Mouse (Mus musculus): ENCODE results near the gene Acmsd. TPM values are rescaled to one million over a fixed set of nuclear protein-coding genes. Genes with fewer than 3 reads are reported as not detected.

Gene Acmsd
- polyA plus RNA-seq (2014; fragmentation: Illumina TruSeq; extraction: RNeasy Lipid Tissue Mini Kit (QIAGEN cat#74804); ENCODE audit: low read depth, low replicate concordance) = not detected

DNA sequence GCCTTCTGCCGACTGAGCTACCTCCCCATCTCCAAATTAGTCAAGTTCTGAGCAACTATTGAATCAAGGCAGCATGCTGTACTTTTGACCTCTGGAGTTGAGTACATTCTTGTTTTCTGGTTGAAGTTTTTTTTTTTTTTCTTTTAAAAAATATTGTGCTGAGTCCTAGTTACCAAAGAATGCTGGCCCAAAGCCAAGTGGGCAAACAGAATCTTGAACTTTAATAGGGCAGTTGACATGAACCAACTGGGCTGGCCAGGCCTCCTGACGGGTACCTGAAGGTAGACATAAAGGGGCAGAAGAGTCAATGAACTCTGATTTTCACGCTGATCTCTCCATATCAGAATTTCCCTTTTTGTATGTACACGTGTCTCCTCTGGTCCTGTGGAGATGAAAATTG, at the start of gene Acmsd:
Gene Acmsd (plus strand): TSS at position 318 of the 400 bp plus-strand sequence.

DNA sequence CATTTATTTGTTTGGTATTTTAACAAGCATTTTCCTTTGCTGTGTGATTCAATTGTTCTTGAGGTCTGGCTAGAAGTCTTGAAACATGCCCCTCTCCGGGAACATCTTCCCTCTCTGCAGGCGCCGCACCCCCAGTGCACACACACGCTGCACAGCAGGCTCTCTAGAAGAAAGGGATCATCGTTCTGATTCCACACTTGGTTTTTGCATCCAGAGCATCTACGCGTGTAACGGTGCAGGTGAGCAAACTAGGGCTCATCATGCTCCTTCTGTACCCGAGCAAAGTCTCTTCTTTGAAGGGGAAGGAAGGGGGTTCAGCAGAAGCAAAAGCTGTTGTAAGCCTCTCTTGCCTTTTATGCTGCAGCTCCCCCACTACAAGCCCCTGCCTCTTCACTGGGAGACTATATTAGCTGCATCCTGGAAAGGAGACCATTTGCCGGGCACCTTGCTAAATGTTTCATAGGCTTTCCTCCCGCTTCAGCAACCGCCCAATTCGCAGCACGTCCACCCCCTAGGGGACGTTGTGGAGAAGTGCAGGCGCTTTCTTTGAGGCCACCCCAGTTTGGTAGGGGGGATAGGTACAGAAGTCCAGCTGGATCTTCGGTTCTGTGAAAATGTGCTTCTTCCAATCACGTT, 49.6 kb upstream of the Acmsd start, which contains the start of gene Tmem163:
Gene Tmem163 (minus strand): TSS at position 51 of the 636 bp plus-strand sequence.

DNA sequence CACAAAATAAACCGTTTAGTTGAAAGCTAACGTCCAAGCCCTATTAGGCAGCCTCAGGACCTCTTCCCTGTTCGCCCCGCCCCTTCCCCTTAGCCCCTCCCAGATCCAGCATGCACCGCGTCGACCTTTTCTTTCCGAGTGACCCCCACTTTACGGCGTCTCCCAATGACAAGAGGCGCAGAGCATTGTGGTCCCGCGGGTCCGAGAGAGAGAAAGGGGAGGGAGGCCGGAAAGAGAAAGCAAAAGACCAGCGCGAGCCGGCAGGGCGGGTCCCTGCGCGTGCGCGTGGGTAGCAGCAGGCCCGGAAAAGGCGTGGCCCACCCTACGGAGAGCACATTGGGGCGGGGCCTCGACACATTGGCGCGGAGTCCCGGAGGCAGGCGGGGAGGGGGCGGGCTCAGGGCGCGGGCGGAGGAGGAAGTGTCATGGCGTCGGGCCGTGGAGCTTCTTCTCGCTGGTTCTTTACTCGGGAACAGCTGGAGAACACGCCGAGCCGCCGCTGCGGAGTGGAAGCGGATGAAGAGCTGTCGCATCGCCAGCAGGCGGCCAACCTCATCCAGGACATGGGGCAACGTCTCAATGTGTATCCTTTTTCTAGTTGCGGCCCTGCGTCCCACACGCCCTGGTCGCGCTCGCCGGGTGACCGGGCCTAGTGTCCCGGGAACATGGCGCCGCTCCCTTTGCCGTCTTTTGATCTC, 44.7 kb downstream of the Acmsd start, which contains the start of gene Ccnt2:
Gene Ccnt2 (plus strand): TSS at position 362 of the 698 bp plus-strand sequence.

Other genes starting within 250 kb of the Acmsd start
- not detected for gene Tmem163, start 49.9 kb upstream of the Acmsd start, polyA plus RNA-seq (2014; fragmentation: Illumina TruSeq; extraction: RNeasy Lipid Tissue Mini Kit (QIAGEN cat#74804); ENCODE audit: low read depth, low replicate concordance)
- gene Ccnt2, start 44.8 kb downstream of the Acmsd start, polyA plus RNA-seq (2014; fragmentation: Illumina TruSeq; extraction: RNeasy Lipid Tissue Mini Kit (QIAGEN cat#74804); ENCODE audit: low read depth, low replicate concordance) = 23.0 TPM
- 1.0 TPM for gene Map3k19, start 125.6 kb downstream of the Acmsd start, polyA plus RNA-seq (2014; fragmentation: Illumina TruSeq; extraction: RNeasy Lipid Tissue Mini Kit (QIAGEN cat#74804); ENCODE audit: low read depth, low replicate concordance)
- 32.8 TPM for gene Rab3gap1, start 139.4 kb downstream of the Acmsd start, polyA plus RNA-seq (2014; fragmentation: Illumina TruSeq; extraction: RNeasy Lipid Tissue Mini Kit (QIAGEN cat#74804); ENCODE audit: low read depth, low replicate concordance)

Data from adipose tissue, adult 10 weeks (tissue).